Comparison of ENCODE assay signal across 8 mouse cellular contexts in genomic region chr2:4559211-4559882, GRCm38 (mm10).
A peak's percentile ranks its signal among the peaks of the same experiment; 100 is the strongest.
DNase-seq lines count a peak whose midpoint lies in the region; ATAC-seq lines count a peak whose summit lies in the region.

No protein-coding gene starts in this region.

- H3K27me3 ChIP-seq in embryonic facial prominence, embryonic 10.5 days (replicated peaks; ENCODE audit: low read depth, poor library complexity, severe bottlenecking) = no peaks in the 10 kb centered on the region
- no peaks in the 10 kb centered on the region for H3K27me3 ChIP-seq in midbrain, embryonic 11.5 days (ENCODE audit: control insufficient read depth, insufficient read depth, low read length)

- H3K9me3 ChIP-seq in embryonic facial prominence, embryonic 10.5 days = no peaks in the 10 kb centered on the region
- H3K9me3 ChIP-seq in midbrain, embryonic 11.5 days (ENCODE audit: control insufficient read depth, low read length) = no peaks in the 10 kb centered on the region

- under 1% methylated on average over 27 of the region's 27 CpGs for WGBS in embryonic facial prominence, embryonic 10.5 days
- 0% methylated on average over 27 of the region's 27 CpGs for WGBS in midbrain, embryonic 11.5 days

- peak; percentile 59 to 66 for DNase-seq in urinary bladder, adult 18-20 months (ENCODE audit: low spot score in 2 of 2)
- no peak for DNase-seq in urinary bladder, postnatal 10 days (ENCODE audit: low spot score)
- DNase-seq in embryonic facial prominence, embryonic 10.5 days (ENCODE audit: low spot score) = peak; percentile 86
- peak; percentile 89 for DNase-seq in kidney, adult 11 months
- DNase-seq in left cerebral cortex, postnatal 4 days = peak; percentile 80
- peak; percentile 96 for DNase-seq in midbrain, embryonic 11.5 days (ENCODE audit: low spot score, missing footprints)
- DNase-seq in skeletal muscle tissue, adult 2 months (ENCODE audit: low read depth, low spot score) = peak; percentile 86

- peaks cover 98% of the 10 kb centered on the region for H3K4me1 ChIP-seq in embryonic facial prominence, embryonic 10.5 days
- peaks cover 59% of the 10 kb centered on the region for H3K4me1 ChIP-seq in midbrain, embryonic 11.5 days (ENCODE audit: control insufficient read depth, insufficient read depth, low read length)

- peak overlapping the region; percentile 70 for H3K9ac ChIP-seq in midbrain, embryonic 11.5 days (ENCODE audit: low read length)

- H3K36me3 ChIP-seq in embryonic facial prominence, embryonic 10.5 days (replicated peaks) = peaks cover 30% of the 10 kb centered on the region; the same call in 1 of the 2 replicates
- H3K36me3 ChIP-seq in midbrain, embryonic 11.5 days (ENCODE audit: control insufficient read depth, insufficient read depth, low read length) = no peaks in the 10 kb centered on the region

- H3K4me2 ChIP-seq in midbrain, embryonic 11.5 days = peak overlapping the region; percentile 55

- peak overlapping the region; percentile 63 for H3K4me3 ChIP-seq in embryonic facial prominence, embryonic 10.5 days
- H3K4me3 ChIP-seq in midbrain, embryonic 11.5 days (ENCODE audit: low read depth, low read length) = peak overlapping the region; percentile 40

- peak overlapping the region; percentile 93 for H3K27ac ChIP-seq in embryonic facial prominence, embryonic 10.5 days (replicated peaks)
- H3K27ac ChIP-seq in midbrain, embryonic 11.5 days (ENCODE audit: low read depth, low read length) = peak overlapping the region; percentile 80

- ATAC-seq in granulocyte monocyte progenitor cell, adult 5-6 weeks (replicated peaks; ENCODE audit: poor library complexity, severe bottlenecking) = peak; percentile 74
- peak; percentile 88 for ATAC-seq in midbrain, embryonic 11.5 days (ENCODE audit: low FRiP score)

- intact Hi-C loops in left cerebral cortex, postnatal 4 days (cut with DNase I) = no loop called here
